Mouse (Mus musculus) granulocyte monocyte progenitor cell, adult 5-6 weeks (primary cell): Measurements from ENCODE around the gene Copa. TPM values are rescaled to one million over a fixed set of nuclear protein-coding genes. Genes with fewer than 3 reads are reported as not detected.

Experiments
- total RNA-seq, 2 experiments: library from RNA; stranded (forward) in 1 of 2; stranded (reverse) in 1 of 2; fragments of 200-712, 200-1000 nt in 1 of 2; fragments of >200 nt in 1 of 2; fragmentation: Nextera tagmentation in 1 of 2; gene quantifications; 2 replicates each; pipeline ENCODE4 v1.2.3; 2014 to 2017

The Copa gene
- total RNA-seq, 2 experiments from 2014 or later: 183 to 184 TPM

Other genes starting within 250 kb of the Copa start
- 27.8 and 46.4 TPM in 2 replicates for gene Cd84, start 242.8 kb upstream of the Copa start, total RNA-seq (2014; fragmentation: Nextera tagmentation)
- 65.1 and 76.7 TPM in 2 replicates for gene Cd84, start 242.8 kb upstream of the Copa start, total RNA-seq (2017)
- gene Gm10521, start 186.9 kb upstream of the Copa start, total RNA-seq (2014; fragmentation: Nextera tagmentation): 1.6 and 2.3 TPM in 2 replicates
- 1.3 and 1.9 TPM in 2 replicates for gene Gm10521, start 186.9 kb upstream of the Copa start, total RNA-seq (2017)
- 1.9 and 4.8 TPM in 2 replicates for gene Slamf6, start 165.0 kb upstream of the Copa start, total RNA-seq (2014; fragmentation: Nextera tagmentation)
- 1.4 and 4.7 TPM in 2 replicates for gene Slamf6, start 165.0 kb upstream of the Copa start, total RNA-seq (2017)
- 3.0 and 6.3 TPM in 2 replicates for gene Vangl2, start 54.1 kb upstream of the Copa start, total RNA-seq (2014; fragmentation: Nextera tagmentation)
- gene Vangl2, start 54.1 kb upstream of the Copa start, total RNA-seq (2017): 1.5 and 2.5 TPM in 2 replicates
- gene Nhlh1, start 25.0 kb upstream of the Copa start, total RNA-seq (2014; fragmentation: Nextera tagmentation): not detected in 2 replicates
- gene Nhlh1, start 25.0 kb upstream of the Copa start, total RNA-seq (2017): not detected in 2 replicates
- 63.1 and 77.4 TPM in 2 replicates for gene Ncstn, start 266 bp downstream of the Copa start, total RNA-seq (2014; fragmentation: Nextera tagmentation)
- 29.3 and 38.9 TPM in 2 replicates for gene Ncstn, start 266 bp downstream of the Copa start, total RNA-seq (2017)
- gene Pex19, start 44.2 kb downstream of the Copa start, total RNA-seq (2014; fragmentation: Nextera tagmentation): 28.3 and 40.3 TPM in 2 replicates
- gene Pex19, start 44.2 kb downstream of the Copa start, total RNA-seq (2017): 35.8 and 47.3 TPM in 2 replicates
- 68.0 and 76.2 TPM in 2 replicates for gene Dcaf8, start 65.6 kb downstream of the Copa start, total RNA-seq (2014; fragmentation: Nextera tagmentation)
- 107 and 114 TPM in 2 replicates for gene Dcaf8, start 65.6 kb downstream of the Copa start, total RNA-seq (2017)
- 3.5 and 6.0 TPM in 2 replicates for gene Pea15a, start 124.3 kb downstream of the Copa start, total RNA-seq (2014; fragmentation: Nextera tagmentation)
- gene Pea15a, start 124.3 kb downstream of the Copa start, total RNA-seq (2017): 1.2 and 1.7 TPM in 2 replicates
- gene Casq1, start 137.3 kb downstream of the Copa start, total RNA-seq (2014; fragmentation: Nextera tagmentation): not detected in 2 replicates
- gene Casq1, start 137.3 kb downstream of the Copa start, total RNA-seq (2017): not detected in 2 replicates
- not detected in 2 replicates for gene Atp1a4, start 175.9 kb downstream of the Copa start, total RNA-seq (2014; fragmentation: Nextera tagmentation)
- gene Atp1a4, start 175.9 kb downstream of the Copa start, total RNA-seq (2017): not detected in 2 replicates
- gene Igsf8, start 179.1 kb downstream of the Copa start, total RNA-seq (2014; fragmentation: Nextera tagmentation): 53.7 and 58.4 TPM in 2 replicates
- gene Igsf8, start 179.1 kb downstream of the Copa start, total RNA-seq (2017): 24.8 and 25.0 TPM in 2 replicates
- gene Atp1a2, start 215.5 kb downstream of the Copa start, total RNA-seq (2014; fragmentation: Nextera tagmentation): not detected in 2 replicates
- not detected in 2 replicates for gene Atp1a2, start 215.5 kb downstream of the Copa start, total RNA-seq (2017)
- gene Kcnj9, start 246.8 kb downstream of the Copa start, total RNA-seq (2014; fragmentation: Nextera tagmentation): not detected in 2 replicates
- not detected in 2 replicates for gene Kcnj9, start 246.8 kb downstream of the Copa start, total RNA-seq (2017)